Mouse (Mus musculus) stomach, postnatal 0 days (tissue): Measurements from ENCODE around the gene Tatdn3. TPM values are rescaled to one million over a fixed set of nuclear protein-coding genes. Genes with fewer than 3 reads are reported as not detected.

Source experiments
- ATAC-seq: fragments of 200-750 bp; cut with Nextera tagmentation; 2 replicates; pipeline ENCODE4 v1.8.0; 2017; ENCODE audit not compliant: low FRiP score, low TSS enrichment
- DNase-seq: peaks from one replicate; pipeline ENCODE4 v3.0.0-alpha.2; 2016; ENCODE audit warnings: low spot score
- H3K27ac ChIP-seq: fragments of 300-500 bp; sonication (generic); replicated peaks from 2 replicates; pipeline ENCODE4 v1.5.1; 2014; ENCODE audit warnings: mild to moderate bottlenecking, control low read depth
- H3K27me3 ChIP-seq: fragments of 300-500 bp; sonication (generic); 2 replicates; pipeline ENCODE4 v1.6.1; 2014; ENCODE audit warnings: low read length; ENCODE audit not compliant: control insufficient read depth, insufficient read depth
- H3K36me3 ChIP-seq: fragments of 300-500 bp; sonication (generic); 2 replicates; pipeline ENCODE4 v1.6.1; 2014; ENCODE audit warnings: low read length, mixed read lengths; ENCODE audit not compliant: control insufficient read depth, insufficient read depth
- H3K4me1 ChIP-seq: fragments of 300-500 bp; sonication (generic); replicated peaks from 2 replicates; pipeline ENCODE4 v1.6.1; 2014; ENCODE audit warnings: antibody characterized with exemption; ENCODE audit not compliant: control insufficient read depth, insufficient read depth
- H3K4me2 ChIP-seq: fragments of 300-500 bp; sonication (generic); replicated peaks from 2 replicates; pipeline ENCODE4 v1.6.1; 2014; ENCODE audit warnings: low read depth, mild to moderate bottlenecking, control low read depth, moderate library complexity
- H3K4me3 ChIP-seq: fragments of 300-500 bp; sonication (generic); 2 replicates; pipeline ENCODE4 v1.5.1; 2014; ENCODE audit warnings: low read depth, low read length, control low read depth
- H3K9ac ChIP-seq: fragments of 300-500 bp; sonication (generic); 2 replicates; pipeline ENCODE4 v1.6.1; 2014; ENCODE audit warnings: mild to moderate bottlenecking, low read length, control low read depth, mixed read lengths
- H3K9me3 ChIP-seq: fragments of 300-500 bp; sonication (generic); 2 replicates; pipeline ENCODE4 v1.6.1; 2016; ENCODE audit warnings: low read length; ENCODE audit not compliant: control insufficient read depth
- CTCF ChIP-seq: IDR thresholded peaks from 2 replicates; pipeline ENCODE4 v1.5.1; 2016; ENCODE audit warnings: antibody characterized with exemption, low read depth, mild to moderate bottlenecking, moderate library complexity
- EP300 ChIP-seq: optimal IDR thresholded peaks from 2 replicates; pipeline ENCODE3; 2016; ENCODE audit warnings: antibody characterized with exemption
- WGBS: fragments of 180-500 bp; shearing (Covaris S2); extraction: QIAGEN DNeasy Blood & Tissue Kit; methylation state at CpG from one replicate; pipeline ENCODE4 v1.1.7; 2014; 5-methylcytosine and 5-hydroxymethylcytosine counted together
- polyA plus RNA-seq: library from polyadenylated mRNA; unstranded; fragments of >200 nt; fragmentation: Nextera tagmentation; extraction: Ambion mirVana; gene quantifications from 2 replicates; pipeline ENCODE4 v1.2.1, GENCODE M21; 2015

Gene Tatdn3
- polyA plus RNA-seq, 1 experiment from 2014 or later, result 8.9 TPM

DNA sequence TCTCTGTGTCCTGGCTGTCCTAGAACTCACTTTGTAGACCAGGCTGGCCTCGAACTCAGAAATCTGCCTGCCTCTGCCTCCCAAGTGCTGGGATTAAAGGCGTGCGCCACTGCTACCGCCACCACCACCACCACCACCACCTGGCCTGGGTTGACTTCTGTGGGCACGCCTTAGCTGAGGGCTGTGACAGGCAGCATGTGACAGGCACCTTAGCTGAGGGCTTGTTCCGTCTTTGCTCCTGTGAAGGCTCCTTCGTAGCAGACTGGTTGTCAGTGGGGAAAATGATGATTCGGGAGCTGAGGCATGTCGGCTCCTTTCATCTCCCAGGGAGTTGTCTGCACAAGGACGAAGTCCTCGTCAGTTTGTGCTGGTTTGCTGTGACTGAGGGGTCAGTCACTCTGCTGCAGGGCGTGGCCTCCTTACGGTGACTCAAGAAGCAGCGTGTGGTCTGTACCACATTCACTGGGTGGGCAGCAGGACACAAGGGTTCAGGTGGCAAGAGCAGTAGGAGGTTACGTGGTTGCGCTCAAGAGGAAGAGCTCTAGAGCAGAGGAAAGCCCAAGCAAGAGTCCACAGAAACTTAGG, 9.7 kb upstream of the Tatdn3 start:
- no peaks in the 10 kb centered on the region for H3K27me3 ChIP-seq
- peak overlapping the region; percentile 30; the same call in 1 of the 2 replicates for H3K27ac ChIP-seq
- H3K36me3 ChIP-seq, result peaks cover 6% of the 10 kb centered on the region
- TF ChIP-seq EP300, result no peak
- no peak for TF ChIP-seq CTCF
- no peak for DNase-seq
- WGBS, result 83% methylated on average over 16 of the region's 16 CpGs
- H3K4me1 ChIP-seq, result no peaks in the 10 kb centered on the region
- H3K9me3 ChIP-seq, result no peaks in the 10 kb centered on the region
- H3K9ac ChIP-seq, result no peak overlapping the region
- ATAC-seq, result peak; percentile 8; the same call in 1 of the 2 replicates
- no peak overlapping the region for H3K4me2 ChIP-seq
- H3K4me3 ChIP-seq, result no peak overlapping the region

DNA sequence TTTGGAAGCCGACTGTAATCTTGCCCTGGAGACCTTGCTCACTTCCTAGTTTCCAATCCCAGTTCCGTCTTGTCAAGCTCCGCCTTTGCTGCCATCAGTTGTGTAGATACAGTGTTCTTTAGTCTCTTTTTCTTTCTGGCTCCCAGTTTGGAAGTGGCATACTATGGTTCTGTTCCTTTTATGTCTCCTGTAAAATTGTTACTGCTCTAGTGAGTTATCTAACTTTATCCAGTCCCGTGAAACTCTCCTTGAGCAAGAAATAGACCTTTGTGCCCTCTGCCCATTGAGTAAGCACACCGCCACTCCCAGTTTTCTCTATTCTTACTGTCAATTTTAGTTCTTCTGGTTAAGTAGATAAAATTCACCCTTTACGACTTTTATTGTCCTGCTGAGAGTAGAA, 8.9 kb upstream of the Tatdn3 start:
- no peak for TF ChIP-seq CTCF
- no peak for TF ChIP-seq EP300
- WGBS, result 83% methylated on average over 6 of the region's 6 CpGs
- no peak overlapping the region for H3K4me3 ChIP-seq
- DNase-seq (no peak), ATAC-seq (no peak)
- H3K27ac ChIP-seq, result no peak overlapping the region
- H3K4me2 ChIP-seq, result no peak overlapping the region
- H3K9ac ChIP-seq, result no peak overlapping the region
- no peaks in the 10 kb centered on the region for H3K27me3 ChIP-seq
- H3K36me3 ChIP-seq, result peaks cover 5% of the 10 kb centered on the region
- H3K9me3 ChIP-seq, result no peaks in the 10 kb centered on the region
- no peaks in the 10 kb centered on the region for H3K4me1 ChIP-seq

DNA sequence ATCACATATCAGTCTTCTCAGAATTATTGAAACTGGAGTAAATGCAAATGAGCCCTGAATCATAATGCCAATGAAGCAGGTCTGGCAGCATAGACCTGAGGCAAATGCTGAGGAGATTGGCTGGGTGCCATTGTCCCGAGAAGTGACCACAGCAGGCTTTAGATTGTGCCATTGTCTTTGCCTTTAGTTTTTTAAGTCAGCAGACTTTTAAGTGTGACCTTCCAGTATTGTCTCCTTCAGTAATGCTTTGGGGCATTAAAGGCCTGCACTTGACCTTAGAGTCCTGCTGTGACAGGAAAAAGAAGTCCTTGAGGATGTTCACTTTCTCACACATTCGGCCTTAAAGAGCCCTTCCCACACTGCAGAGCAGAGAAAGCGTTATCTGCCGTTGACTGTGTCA, 7.5 kb upstream of the Tatdn3 start:
- Histone ChIP-seq H3K27ac (no peak overlapping the region), H3K4me3 (no peak overlapping the region), H3K4me1 (no peaks in the 10 kb centered on the region), H3K36me3 (peaks cover 5% of the 10 kb centered on the region), H3K9me3 (no peaks in the 10 kb centered on the region), H3K27me3 (no peaks in the 10 kb centered on the region), H3K4me2 (no peak overlapping the region), H3K9ac (no peak overlapping the region)
- WGBS, result 89% methylated on average over 4 of the region's 4 CpGs
- no peak for ATAC-seq
- no peak for DNase-seq
- TF ChIP-seq CTCF, result no peak
- no peak for TF ChIP-seq EP300

DNA sequence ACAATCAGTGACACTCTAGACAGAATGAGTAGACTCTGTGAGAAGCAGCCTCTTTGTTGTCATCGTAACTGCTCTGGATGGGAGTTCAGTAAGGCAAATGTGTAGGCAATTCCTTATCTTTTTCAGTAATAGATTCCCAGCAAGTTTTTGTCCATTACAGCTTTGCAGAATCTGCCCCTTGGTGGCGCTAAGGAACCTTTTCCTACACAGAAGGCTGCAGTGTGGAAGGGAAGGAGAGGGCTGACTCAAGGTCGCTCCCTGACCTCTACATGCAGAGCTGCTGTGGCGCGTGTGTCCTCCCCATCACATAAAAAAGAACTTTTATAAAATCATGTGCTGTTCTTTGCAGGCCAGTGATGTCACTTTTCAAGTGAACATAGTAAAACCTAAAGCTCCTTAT, 5.6 kb upstream of the Tatdn3 start:
- Histone ChIP-seq H3K27me3 (no peaks in the 10 kb centered on the region), H3K4me3 (no peak overlapping the region), H3K4me1 (peaks cover 3% of the 10 kb centered on the region; the same call in 1 of the 2 replicates), H3K9ac (no peak overlapping the region), H3K9me3 (no peaks in the 10 kb centered on the region), H3K36me3 (peaks cover 5% of the 10 kb centered on the region), H3K27ac (no peak overlapping the region), H3K4me2 (no peak overlapping the region)
- TF ChIP-seq EP300, result no peak
- peak; percentile 59 for TF ChIP-seq CTCF
- no peak for DNase-seq
- WGBS, result 79% methylated on average over 5 of the region's 5 CpGs
- no peak for ATAC-seq

DNA sequence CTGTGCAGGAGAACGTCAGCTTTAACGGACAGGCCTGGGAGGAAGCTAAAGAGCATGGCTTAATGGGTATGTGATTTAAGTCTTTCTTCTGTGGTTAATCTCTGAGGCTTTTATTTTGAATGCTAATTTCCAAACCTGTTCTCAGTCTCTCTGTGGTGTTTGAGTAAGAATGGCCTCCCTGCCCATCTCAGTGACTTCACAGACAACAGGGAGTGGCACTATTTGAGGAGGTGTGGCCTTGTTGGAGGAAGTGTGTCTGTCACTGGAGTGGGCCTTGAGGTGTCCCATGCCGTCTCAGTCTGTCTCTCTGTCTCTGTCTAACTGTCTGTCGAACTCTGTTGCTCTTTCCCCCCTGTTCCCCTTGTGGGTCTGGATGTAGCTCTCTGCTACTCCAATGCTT, 2.5 kb upstream of the Tatdn3 start:
- 70% methylated on average over 4 of the region's 4 CpGs for WGBS
- Histone ChIP-seq H3K27me3 (no peaks in the 10 kb centered on the region), H3K4me1 (peaks cover 3% of the 10 kb centered on the region; the same call in 1 of the 2 replicates), H3K4me2 (no peak overlapping the region), H3K4me3 (no peak overlapping the region), H3K9ac (no peak overlapping the region), H3K36me3 (0 out of 2 replicates have a peak, but pooled peaks cover under 1% of the 10 kb centered on the region), H3K27ac (no peak overlapping the region), H3K9me3 (no peaks in the 10 kb centered on the region)
- DNase-seq, result no peak
- TF ChIP-seq EP300, result no peak
- no peak for TF ChIP-seq CTCF
- no peak for ATAC-seq

DNA sequence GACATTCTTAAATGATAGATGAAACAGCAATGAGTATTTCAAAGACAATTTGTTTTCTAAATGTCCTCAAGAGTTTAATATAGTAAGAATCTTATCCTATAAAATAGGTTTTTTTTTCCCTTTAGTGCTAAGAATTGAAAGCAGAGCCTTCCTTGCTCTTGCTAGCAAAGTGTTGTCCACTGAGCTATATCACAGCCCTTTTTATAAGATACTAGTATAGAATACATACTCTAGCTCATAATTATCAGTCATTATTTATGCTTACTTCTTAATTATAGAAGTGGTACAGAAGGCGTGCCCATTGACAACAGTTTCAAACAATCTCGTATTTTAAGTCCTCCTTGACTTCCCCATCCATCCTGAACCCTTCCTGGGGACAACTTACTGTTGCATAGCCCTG, 1.8 kb upstream of the Tatdn3 start:
- Histone ChIP-seq H3K4me2 (no peak overlapping the region), H3K27ac (no peak overlapping the region), H3K9me3 (no peaks in the 10 kb centered on the region), H3K4me1 (peaks cover 3% of the 10 kb centered on the region; the same call in 1 of the 2 replicates), H3K36me3 (no peaks in the 10 kb centered on the region), H3K27me3 (no peaks in the 10 kb centered on the region), H3K4me3 (no peak overlapping the region), H3K9ac (no peak overlapping the region)
- 83% methylated on average over 2 of the region's 2 CpGs for WGBS
- no peak for TF ChIP-seq CTCF
- TF ChIP-seq EP300, result no peak
- ATAC-seq (no peak), DNase-seq (no peak)
